In genomic region chr15:89555591-89555990, GRCm38 (mm10) we compare ENCODE assay signal across 24 mouse cellular contexts. TPM values are rescaled to one million over a fixed set of nuclear protein-coding genes. Genes with fewer than 3 reads are reported as not detected.
DNase-seq lines count a peak whose midpoint lies in the region; ATAC-seq lines count a peak whose summit lies in the region.
"Had no signal": no experiment of that assay in that cellular context is flagged by ENCODE, and none has a peak within 500 bp of the region (broad histone marks: within the 10 kb centered on the region; RNA-seq: fewer than 3 reads in every experiment).

No protein-coding gene starts in this region.

- peak; percentile 8 for DNase-seq in cerebellum, adult 11 months
- no peak for DNase-seq in cerebellum, postnatal 10 days
- peak; percentile 3 for DNase-seq in 3T3-L1 (ENCODE audit: low read depth, low spot score)
- DNase-seq in retina, embryonic 14.5 days (ENCODE audit: low spot score), result no peak
- no peak for DNase-seq in thymus, adult 18-20 months
- DNase-seq: adrenal gland, adult 8-10 months; adrenal gland, postnatal 25 days; cerebellum, postnatal 36 days; gastrocnemius, postnatal 10 days; gastrocnemius, postnatal 36 days; heart, adult 18-20 months; heart, postnatal 36 days; kidney, adult 18-20 months had no signal

- ATAC-seq in common myeloid progenitor, adult 5-6 weeks (replicated peaks; ENCODE audit: low read depth, poor library complexity, severe bottlenecking), result 0 out of 2 replicates have a peak, but pooled peaks have one; percentile 13
- peak; percentile 67 for ATAC-seq in megakaryocyte progenitor cell, adult 5-6 weeks (replicated peaks; ENCODE audit: poor library complexity)
- no peak for ATAC-seq in megakaryocyte, adult 5-6 weeks (ENCODE audit: poor library complexity, severe bottlenecking)
- ATAC-seq: activated CD4-positive, CD25-positive, alpha-beta regulatory T cell, adult 4 months; CD4-positive, CD25-positive, alpha-beta regulatory T cell, adult 4 months; forebrain, embryonic 16.5 days; hindbrain, postnatal 0 days; inflammation-experienced regulatory T-cells, adult 6 months; intestine, embryonic 16.5 days had no signal

RNA-seq across cellular contexts. Expression of gene Acr, which starts 12.5 kb away (rescaled TPM):
- total RNA-seq in common myeloid progenitor, adult 5-6 weeks (2017), result not detected in 2 replicates
- total RNA-seq in megakaryocyte progenitor cell, adult 5-6 weeks (2015), result not detected in 2 replicates
- not detected in 2 replicates for total RNA-seq in megakaryocyte progenitor cell, adult 5-6 weeks (2017)
- not detected in 2 replicates for total RNA-seq in megakaryocyte, adult 5-6 weeks (2015)
- total RNA-seq in megakaryocyte, adult 5-6 weeks (2017), result not detected in 2 replicates
- total RNA-seq: gastrocnemius, adult 18-20 months; MEL had no signal

RNA-seq across cellular contexts. Expression of gene Rabl2, which starts 36.1 kb away (rescaled TPM):
- total RNA-seq in common myeloid progenitor, adult 5-6 weeks (2017), result 11.1 and 12.6 TPM in 2 replicates
- total RNA-seq in megakaryocyte progenitor cell, adult 5-6 weeks (2015), result 14.3 and 17.1 TPM in 2 replicates
- total RNA-seq in megakaryocyte progenitor cell, adult 5-6 weeks (2017), result 7.4 and 11.2 TPM in 2 replicates
- 2.7 and 5.0 TPM in 2 replicates for total RNA-seq in megakaryocyte, adult 5-6 weeks (2015)
- total RNA-seq in megakaryocyte, adult 5-6 weeks (2017), result 1.1 and 1.6 TPM in 2 replicates

RNA-seq across cellular contexts. Expression of gene Shank3, which starts 56.2 kb away (rescaled TPM):
- 10.2 and 14.9 TPM in 2 replicates for total RNA-seq in common myeloid progenitor, adult 5-6 weeks (2017)
- total RNA-seq in megakaryocyte progenitor cell, adult 5-6 weeks (2015), result 1.8 and 4.2 TPM in 2 replicates
- total RNA-seq in megakaryocyte progenitor cell, adult 5-6 weeks (2017), result 1.3 and 3.1 TPM in 2 replicates
- total RNA-seq in megakaryocyte, adult 5-6 weeks (2015), result 0.09 and 0.11 TPM in 2 replicates
- total RNA-seq in megakaryocyte, adult 5-6 weeks (2017), result not detected in 2 replicates

Comparison
In these comparisons a context has a peak if more than half of its experiments do, and no peak if none do; other contexts are left out.
1. DNase-seq: peak in cerebellum, adult 11 months (single experiment) and 3T3-L1 (single experiment); none in cerebellum, postnatal 10 days (0 of 2), retina, embryonic 14.5 days (single experiment) and thymus, adult 18-20 months (0 of 2).